Mouse (Mus musculus) retina, embryonic 14.5 days (tissue): Measurements from ENCODE around the gene N4bp2l2.
A peak's percentile ranks its signal among the peaks of the same experiment; 100 is the strongest.

Experiments
- DNase-seq: peaks from one replicate; pipeline ENCODE4 v3.0.0-alpha.2; 2015; ENCODE audit warnings: low spot score

Gene N4bp2l2

DNA sequence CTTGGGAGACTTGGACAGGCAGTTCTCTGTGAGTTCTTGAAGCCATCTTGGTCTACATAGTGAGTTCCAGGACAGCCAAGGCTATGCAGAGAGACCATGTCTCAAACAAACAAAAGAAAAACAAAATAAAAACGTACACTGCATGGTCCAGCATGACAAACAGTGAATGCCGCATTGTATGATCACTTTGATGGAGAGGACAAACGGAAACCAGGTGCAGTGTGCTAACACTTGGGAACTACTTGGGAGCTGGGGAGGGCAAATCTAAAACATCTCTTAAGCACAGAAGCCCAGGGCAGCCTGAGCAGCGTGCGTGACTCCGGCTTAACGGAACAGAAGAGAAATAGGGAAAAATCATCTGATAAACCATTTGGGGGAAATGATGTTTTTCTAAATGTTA is 68.9 kb downstream of the N4bp2l2 start, which contains the start of gene N4bp2l1:
Gene N4bp2l1 (minus strand): TSS at position 101 of the 400 bp plus-strand sequence.
- no peak for DNase-seq

DNA sequence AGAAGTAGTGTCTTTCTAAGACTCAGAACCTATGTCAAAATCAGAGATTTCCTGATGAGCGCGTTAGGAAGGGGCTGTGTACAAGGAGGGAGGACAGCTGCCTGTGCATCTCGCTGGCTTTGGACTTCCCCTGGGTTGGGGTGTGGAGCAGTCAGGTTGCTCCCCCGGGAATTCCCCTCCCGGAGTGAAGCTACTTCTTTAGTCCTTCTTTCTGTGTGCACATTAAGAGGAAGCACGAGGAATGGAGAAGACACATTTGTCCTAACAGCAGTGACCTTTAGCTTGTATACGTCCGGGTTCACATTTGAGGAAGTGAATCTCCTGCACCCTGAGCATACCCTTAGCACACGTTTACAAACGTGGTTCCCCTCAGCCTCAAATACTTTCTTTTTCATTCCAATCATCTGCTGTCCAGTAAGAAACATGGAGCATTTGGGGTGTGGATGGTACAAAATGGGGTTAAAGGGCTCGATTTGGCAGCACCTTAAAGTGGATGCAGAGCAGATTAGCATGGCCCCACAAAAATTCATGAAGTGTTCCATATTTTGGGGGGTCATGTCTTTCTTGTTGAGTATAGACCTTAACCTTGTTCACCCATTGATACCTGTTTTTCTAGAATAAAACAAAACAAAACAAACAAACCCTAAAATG is 70.5 kb downstream of the N4bp2l2 start:
- DNase-seq: no peak

DNA sequence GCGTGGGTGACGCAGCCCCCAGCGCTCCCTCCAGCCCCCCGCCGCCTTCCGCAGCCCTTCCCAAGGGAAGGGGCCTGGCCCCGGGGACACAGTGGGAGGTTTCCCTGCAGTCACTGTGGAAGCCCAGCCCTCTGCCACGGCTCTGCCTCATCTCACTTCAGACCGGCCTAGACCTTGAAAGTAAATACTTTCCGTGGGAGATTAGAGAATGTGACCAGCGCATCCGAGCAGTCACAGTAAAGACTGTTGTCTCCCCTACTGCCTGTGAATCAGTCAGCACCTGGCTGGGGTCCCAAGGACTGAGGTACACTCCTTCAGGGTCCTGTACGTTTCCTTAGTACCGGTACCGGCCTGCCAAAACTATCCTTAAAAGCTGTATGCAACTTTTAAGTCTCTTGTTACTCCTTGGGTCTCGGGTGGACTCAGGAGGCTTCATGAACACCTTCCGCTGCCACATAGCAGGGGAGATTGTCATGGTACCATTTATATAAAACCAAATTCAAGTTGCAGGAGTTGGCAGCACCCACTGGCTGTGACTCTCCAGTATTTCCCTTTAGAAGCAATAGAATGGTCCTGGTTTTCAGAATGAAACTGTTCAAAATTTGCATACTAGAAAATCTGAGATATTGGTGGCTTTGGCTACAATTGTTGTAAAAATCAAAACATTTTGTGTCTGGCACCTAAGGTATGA is 71.2 kb downstream of the N4bp2l2 start:
- DNase-seq: peak; percentile 43

DNA sequence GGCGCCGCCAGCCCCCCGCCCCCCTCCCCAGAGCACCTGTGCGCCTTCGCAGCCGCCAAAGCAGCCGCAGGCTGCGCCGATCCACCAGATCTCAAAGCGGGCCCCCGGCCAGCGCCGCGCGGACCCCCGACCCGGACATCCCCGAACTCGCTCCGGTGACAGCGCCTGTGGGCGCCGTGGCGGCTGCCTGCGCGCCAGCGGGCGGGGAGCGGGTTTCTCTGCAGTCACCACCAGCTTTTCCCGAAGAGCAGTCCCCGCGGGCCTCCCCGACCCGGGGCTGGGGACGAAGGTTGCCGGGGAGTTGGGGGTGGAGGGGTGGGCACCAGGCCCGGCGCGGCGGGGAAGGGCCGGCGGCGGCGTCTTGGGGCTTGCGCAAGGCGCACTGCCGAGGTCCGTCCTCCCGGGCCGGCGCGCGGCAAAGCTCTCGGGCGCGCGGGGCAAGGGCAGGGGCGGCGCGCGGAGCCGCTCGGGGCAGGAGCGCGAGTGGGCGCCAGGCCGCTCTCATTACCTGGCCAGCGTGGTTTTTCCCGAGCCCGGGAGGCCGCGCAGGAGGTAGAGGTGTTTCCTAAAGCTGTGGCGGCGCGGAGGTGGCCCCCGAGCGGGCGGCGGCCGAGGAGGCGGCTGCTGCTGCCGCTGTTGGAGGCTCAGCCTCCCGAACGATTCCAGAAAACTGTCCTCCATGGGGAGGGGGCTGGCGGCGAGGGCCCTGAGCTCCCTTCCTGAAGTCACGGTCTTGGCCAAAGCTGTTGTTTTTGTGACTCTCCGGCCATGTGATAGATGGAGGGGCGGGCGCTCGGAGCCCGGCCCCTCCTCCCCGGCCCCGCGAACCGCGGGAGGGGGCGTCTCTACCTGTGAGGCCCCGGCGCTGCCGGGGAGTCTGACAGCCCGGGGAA is 72.0 kb downstream of the N4bp2l2 start:
- DNase-seq: peak; percentile 50

DNA sequence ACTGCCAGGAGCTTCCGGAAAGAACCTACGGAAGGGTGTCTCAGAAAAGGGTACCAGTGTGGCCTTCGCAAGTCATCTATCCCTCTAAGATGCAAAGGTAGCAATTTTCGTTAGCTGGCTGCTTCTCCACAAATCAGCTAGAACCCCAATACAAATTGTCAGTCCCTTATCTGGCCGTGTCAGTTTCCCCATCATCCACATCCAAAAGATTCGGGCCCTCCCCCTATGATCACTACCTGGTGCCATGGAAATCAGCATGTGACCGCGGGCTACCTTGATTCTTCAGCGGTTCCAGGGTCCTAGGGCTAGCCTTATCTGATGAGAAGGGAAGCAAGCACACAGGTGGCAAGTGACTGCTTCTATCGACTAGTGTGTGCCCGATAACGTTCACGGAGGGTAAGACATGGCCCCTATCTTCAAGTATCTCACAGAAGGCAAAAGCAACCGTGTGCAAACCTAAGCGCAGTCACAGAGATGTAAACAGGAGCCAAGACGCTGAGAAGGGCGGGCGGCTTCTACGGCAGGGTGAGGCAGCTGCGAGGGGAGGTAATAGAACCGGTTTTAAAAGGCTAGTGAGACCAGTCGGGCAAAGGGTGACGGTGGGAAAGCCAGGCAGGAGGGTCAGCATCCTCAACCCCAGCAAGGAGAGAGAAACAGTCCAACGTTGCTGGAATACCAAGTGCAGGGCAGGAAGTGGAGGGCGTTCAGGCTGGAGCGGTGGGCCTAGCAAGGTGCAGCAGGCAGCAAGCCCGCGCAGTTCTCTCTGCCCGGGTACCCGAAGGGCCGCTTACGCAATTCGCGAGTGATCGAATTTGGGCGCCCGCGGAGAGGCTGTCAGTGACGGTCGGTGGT is 72.9 kb downstream of the N4bp2l2 start:
- DNase-seq: no peak

DNA sequence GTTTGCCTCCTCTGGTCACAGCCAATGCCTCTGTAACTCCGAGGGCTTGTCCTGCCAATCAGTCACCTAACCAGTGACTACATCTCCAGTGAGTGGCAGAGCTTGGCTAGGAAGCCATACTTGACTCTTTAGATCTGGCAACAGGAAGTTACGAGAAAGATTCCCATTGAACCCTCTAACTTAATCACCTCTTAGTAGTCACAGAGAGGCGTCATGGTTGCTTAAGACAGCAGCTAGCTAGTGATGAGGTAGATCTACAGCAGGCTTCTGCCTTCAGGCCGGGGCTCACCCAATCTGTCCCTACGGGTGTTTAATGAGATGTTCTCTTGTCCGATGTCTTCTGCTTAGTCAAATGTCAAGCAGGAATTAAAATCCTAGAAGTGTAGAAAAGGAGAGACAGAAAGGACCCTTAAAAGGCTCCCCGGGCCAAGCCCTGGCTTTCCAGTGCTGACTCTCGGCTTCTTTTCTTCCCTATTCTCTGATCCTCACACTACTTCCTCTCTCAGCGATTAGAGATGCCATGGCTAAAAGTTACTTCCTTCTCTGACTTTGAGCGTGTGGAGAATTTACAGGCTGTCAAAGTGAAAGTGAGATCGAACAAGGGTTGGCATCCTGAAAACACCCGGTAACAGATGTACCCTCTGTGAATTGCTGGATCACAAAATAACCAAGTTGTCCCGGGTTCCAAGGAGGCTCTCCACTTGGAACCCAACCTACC is 73.6 kb downstream of the N4bp2l2 start:
- no peak for DNase-seq

DNA sequence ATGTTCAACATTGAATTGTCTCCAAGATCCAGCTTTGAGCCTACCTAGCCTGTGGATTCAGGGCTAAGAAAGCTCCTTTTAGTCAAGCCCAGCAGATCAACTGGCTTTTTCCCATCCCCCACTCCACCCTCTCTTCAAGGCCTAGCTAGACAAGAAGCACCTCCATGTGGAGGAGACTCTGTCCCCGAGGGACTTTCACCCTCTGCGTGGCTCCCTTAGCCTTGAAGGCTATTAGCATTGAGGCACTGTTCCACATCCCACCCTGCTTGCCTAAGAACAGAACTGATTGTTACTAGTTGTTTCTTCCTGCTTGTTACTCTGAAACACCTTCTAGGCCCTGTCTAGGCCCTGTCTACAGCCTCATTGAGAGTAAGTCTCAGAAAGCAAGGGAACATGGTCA is 76.0 kb downstream of the N4bp2l2 start:
- no peak for DNase-seq

DNA sequence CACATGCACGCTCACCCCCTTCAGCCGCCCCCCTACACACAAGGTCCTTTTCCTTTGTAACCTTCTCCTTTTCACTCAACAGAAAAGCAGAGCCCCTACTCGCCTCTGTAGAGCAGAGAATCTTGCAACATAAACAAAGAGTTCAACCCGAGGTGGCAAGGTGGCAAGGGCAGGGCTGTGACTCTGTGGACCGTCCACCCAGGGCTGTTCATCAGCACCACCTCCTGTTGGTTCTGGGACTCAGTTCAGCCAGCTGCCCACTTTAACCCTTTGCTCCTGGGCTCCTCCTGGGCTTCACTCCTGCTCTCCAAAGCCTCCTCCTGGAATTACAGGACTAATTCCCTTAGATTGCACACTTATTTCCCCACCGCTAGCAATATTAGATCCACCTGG is 81.7 kb downstream of the N4bp2l2 start:
- DNase-seq: no peak

DNA sequence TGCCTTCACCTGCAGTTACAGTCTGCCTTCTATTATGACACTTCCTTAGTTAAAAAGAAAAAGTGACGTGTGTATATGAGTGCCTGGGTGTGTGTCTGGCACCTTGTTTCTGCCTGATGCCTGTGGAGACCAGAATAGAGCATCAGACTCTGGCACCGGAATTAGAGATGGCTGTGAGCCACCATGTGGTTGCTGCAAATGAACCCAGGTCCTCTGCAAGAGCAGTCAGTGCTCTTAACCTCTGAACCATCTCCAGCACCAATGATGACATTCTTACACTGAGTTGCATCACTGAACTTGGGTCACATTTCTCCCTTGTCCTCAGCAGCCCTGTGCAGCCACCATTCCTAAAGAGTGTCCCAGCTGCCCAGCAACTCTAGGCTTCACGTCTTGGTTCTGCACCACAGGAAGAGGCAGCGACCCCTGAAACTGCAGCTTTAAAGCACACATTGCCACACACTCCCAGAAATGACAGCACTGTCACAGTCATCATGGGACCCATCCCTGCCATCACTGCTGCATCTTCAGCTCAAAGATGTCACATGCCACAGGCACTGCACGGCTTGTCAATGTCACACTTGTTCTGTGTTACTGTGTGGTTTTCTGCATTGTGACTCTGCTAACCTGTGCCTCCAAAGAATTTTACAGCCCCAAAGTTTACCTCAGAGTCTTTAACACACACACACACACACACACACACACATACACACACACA is 82.2 kb downstream of the N4bp2l2 start:
- no peak for DNase-seq

DNA sequence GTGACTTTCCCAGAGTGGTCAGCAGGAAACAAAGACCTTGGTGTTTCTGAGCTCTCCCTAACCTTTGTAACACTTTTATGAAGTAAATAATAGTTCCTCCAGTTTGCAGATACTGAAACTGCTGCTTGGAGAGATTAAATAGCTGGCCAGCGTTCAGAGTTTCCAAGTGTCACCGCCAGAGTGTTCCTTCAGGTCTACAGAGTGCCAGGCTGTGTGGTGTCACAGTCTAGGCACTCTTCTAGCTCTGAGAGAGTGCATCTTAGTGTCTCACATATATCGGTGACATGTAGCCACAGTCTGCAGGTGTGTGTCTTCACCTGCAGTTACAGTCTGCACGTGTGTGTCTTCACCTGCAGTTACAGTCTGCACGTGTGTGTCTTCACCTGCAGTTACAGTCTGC is 82.8 kb downstream of the N4bp2l2 start:
- no peak for DNase-seq

DNA sequence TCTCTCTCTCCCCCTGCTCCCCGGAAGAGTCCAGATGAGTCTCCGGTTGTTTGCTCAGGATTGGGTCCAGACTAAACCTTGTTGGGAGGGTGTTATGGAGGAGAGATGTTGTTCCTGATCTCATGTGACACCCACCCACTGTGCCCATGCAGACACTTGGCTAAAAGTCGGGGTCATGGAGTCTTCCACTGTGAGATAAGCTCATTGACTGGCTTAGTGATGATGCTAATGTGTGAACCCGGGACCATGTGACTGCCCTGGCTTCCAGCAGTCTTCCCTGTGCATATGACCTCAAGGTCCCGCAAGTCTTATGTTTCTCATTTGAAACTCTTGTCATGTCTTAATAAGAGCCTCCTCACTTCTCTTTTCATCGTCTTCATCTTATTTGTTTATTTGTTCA is 84.8 kb downstream of the N4bp2l2 start:
- peak; percentile 21 for DNase-seq

DNA sequence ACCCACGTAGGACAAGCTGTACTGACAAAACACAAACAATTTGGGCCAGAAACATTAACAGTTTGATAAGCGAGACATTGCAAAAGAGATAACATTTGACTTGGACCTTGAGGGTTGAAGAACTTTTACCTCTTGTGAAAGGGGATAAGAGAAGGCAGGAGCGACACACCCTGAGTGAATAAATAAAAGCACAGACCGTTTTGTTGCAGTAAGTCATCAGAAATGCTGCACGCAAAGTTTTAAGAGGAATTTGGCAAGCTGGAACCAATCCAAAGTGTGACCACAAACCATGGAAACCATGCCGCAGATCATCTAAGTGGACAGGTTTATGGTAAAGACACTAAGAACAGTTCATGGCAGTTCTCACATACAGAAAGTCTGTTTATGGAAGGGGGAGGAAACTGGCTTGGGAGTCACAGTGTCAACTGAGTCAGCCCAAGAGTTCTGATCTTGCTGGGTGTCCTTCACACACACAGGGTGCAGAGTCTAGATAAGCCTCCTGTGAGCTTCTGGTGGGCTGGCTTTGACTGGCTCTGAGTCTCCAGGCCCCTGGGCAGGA is 87.3 kb downstream of the N4bp2l2 start:
- DNase-seq: no peak

DNA sequence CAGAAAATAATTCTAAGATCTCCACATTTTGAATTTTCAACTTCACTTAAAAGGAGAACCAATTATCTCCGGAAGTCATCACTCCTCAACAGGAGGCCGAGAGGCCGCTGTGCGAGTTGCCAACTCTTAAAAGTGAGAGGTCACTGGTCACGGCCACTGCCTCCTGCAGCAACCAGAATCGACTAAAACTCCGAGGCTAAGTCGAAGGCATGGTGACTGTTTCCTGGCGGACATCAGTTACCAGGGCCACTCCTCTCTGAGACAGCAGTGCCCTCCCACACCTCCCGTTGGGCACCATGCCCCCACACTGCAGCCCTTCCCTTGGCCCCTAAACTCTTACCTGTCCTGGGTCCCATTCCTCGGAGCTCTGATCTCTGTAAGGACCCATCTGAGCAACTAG is 89.2 kb downstream of the N4bp2l2 start:
- DNase-seq: no peak

DNA sequence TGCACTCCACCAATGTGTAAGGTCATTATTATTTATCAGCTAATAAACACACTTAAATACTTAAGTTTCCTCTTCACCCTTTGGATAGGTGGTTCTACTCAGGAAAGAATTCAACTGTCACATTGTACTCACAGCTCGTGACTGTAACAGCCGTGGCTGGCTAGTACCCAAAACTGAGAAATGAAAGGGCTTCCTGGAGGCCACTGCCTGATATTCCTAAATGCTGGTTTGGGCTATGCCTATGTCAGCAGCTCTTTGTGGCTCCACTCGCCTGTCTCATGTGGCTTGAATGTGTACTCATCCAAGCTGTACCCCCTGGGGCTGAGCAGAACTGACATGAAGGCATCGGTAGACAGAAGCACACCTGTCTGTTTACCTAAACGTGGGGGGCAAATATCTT is 91.1 kb downstream of the N4bp2l2 start:
- no peak for DNase-seq

DNA sequence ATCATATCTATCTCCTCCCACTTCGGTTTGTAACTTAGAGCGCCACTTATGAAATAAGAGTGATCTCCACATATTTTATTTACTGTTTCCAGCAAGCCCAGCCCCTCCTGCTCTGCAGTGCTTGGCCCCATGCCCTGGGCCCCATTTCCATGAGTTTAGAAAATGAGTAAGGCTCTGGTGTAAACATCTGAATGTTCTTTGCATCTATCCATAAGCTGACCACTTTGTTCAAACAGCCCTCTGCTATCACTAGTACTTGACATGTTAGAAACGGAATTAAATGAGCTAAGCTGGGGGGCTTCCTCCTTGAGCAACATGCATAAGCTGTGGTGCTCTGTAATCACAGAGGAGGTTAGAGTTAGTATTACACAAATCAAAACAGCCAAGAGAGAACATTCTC is 91.6 kb downstream of the N4bp2l2 start:
- DNase-seq: no peak

DNA sequence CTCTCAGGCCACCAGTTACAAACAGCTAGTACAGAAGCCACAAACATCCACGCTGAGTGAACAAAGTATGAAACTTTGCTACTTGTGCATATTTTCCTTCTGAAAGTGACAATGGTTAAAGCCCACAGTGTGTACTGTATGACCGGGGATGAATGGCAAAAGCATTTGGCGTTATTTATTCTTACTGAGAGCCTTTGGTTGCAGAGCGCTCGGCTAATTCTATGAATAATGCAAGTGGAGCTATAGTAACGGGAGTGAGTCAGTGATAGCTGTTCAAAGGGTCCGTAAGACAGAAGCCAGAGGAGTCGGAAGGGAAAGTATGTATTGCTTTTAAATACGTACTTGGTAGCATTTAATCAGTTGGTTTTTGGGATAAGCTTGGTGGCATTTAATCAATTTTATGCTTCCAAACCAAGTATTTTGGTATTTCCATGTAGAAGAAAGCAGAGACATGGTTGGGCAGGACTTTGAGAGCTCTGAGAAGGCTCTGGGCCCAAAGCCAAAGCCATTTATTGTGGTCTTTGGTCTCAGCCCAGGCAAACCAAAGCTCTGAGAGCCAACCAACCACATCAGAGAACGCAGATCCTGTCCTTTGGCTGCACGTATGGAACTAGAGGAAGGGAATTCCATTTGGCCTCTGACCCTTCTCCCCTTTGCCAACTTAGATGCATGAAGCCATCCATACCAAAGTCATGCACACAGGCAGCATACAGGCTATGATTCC is 95.3 kb downstream of the N4bp2l2 start:
- no peak for DNase-seq

DNA sequence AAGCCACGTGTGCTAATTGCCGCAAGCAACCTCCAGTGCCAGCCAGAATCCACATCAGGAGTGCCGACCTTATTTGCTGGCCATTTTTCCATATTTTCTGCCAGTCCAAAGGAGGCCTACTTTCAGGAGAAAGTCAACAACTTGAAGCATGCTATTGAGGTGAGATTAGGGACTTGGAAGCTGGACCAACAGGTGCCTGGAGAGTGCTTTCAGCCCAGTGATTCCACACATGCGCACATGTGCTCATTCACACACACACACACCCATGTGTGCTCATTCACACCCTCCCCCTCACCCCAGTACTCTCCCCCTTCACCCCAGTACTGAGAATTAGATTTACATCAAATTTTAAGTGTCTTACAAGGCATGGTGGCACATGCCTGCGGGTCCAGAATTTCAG is 99.0 kb downstream of the N4bp2l2 start:
- no peak for DNase-seq

DNA sequence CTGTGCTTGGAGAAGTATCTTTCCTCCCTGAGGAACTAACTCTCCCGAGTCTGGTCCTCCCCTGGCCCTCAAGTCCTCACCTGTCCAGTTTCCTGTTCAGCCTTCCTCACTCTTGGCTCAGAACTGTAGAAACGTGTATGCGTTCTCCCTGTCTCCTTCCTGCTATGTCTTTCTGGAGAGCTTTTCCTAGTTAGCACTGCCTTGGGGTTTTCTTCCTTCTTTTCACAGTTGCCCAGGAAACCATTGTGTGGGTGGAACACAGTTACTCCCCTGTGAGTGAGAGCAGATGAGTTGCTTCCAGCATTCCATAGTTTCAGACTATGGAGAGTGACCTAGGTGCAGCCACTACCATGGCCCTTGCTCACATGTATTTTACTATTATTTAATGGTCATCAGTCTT is 99.8 kb downstream of the N4bp2l2 start:
- no peak for DNase-seq

DNA sequence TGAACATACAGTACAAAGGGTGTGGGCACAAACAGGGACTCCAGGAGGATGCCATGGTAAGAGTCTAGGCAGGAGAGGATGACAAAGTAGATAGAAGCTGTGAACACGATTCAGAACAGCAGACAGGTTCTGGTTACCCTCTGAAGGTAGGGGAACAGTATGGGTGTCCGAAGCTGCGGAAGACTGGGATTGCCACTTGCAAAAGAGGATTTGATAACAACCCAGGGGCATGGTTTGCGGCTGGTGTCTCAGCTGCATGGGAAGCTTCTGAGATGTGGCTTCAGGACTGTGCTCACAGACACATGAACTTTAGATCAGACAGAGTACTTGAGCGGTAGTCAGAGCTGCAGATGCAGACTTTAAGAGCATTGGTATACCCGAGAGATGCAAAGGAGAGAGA is 101.6 kb downstream of the N4bp2l2 start:
- no peak for DNase-seq

DNA sequence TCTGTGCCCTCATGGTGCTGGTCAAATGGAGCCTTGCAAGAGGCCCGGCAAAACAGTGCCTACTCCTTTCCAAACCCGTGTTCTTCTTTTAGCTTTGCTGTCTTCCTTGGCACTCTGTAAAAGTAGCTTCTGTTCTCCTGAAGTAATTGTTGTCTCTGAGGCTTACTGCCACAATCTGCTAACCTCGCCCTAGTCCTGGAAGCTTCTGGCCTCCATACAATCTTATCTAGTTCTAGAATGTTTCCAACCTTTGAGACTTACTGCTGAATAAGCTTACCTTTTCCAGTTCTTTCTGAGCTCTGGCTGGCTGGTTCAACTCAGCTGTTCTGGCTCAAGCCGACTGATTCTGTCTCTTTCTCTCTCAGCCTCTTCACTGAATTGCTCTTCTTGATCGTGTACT is 104.2 kb downstream of the N4bp2l2 start:
- no peak for DNase-seq
